Mouse (Mus musculus) gastrocnemius, adult 18-20 months (tissue): ENCODE data around the gene Ppp4r1. TPM values are rescaled to one million over a fixed set of nuclear protein-coding genes. Genes with fewer than 3 reads are reported as not detected.

Source experiments
- total RNA-seq, 2 experiments: library from RNA; stranded (reverse); gene quantifications; 2 replicates each; pipeline ENCODE4 v1.2.3; 2021

Gene Ppp4r1
- total RNA-seq, 2 experiments from 2014 or later = 20.7 to 22.6 TPM

Other genes with a start within 250 kb of the Ppp4r1 start
- gene Tmem232, start 241.8 kb upstream of the Ppp4r1 start, total RNA-seq = 10 to 100 TPM; 18.6 to 19.4 TPM
- gene Vapa, start 169.0 kb upstream of the Ppp4r1 start, total RNA-seq = 100 to 1,000 TPM; 138 to 142 TPM
- gene Txndc2, start 140.4 kb upstream of the Ppp4r1 start, total RNA-seq = not detected
- 1 to 10 TPM; 4.6 to 5.1 TPM for gene Rab31, start 9.8 kb upstream of the Ppp4r1 start, total RNA-seq
- 10 to 100 TPM; 26.1 to 27.3 TPM for gene Ralbp1, start 103.2 kb downstream of the Ppp4r1 start, total RNA-seq
- gene Twsg1, start 168.7 kb downstream of the Ppp4r1 start, total RNA-seq = 10 to 100 TPM; 30.8 to 39.4 TPM